Mouse (Mus musculus): Measurements from ENCODE around the gene Eif4e. TPM values are rescaled to one million over a fixed set of nuclear protein-coding genes. Genes with fewer than 3 reads are reported as not detected.
"Not testable (repeated sequence)": the region's sequence is repeated elsewhere in the genome, so short reads cannot be mapped to it uniquely, and the experiment has no call there.

The Eif4e gene
- total RNA-seq, 2 experiments from 2014 or later, result 191 to 202 TPM

DNA sequence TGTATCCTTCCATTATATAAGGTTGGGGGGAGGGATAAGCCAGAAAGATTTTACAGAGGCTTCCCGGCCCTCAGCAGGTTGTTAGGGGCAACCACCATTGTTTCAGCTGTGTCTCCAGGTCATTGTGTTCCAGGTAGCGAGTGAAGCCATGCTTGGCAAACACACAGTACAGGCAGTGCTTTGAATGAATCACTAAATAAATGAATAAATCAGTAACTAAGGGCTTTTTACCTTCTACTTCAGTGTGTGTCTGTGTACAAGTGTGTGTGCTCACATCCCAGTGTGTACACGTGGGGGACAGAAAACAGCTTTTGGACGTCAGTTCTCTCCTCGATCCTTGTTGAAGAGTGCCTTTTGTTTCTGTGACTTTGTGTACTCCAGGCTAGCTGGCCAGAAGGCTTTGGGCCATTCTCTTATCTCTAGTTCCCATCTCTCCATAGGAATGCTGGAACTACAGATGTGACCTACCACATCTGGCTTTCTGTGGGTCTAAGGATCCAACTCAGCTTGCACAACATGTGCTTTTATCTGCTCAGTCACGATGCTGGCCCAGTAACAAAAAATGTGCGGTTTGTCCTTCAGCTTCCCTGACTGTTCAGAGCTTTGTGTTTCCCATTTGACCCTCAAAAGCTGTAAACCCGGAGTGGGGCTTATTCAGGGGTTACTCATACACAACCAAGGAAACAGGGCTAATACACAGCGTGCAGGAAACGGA lies 10.2 kb upstream of the Eif4e start:
- DNase-seq (ENCODE audit: low spot score in 2 of 2), result no peak

DNA sequence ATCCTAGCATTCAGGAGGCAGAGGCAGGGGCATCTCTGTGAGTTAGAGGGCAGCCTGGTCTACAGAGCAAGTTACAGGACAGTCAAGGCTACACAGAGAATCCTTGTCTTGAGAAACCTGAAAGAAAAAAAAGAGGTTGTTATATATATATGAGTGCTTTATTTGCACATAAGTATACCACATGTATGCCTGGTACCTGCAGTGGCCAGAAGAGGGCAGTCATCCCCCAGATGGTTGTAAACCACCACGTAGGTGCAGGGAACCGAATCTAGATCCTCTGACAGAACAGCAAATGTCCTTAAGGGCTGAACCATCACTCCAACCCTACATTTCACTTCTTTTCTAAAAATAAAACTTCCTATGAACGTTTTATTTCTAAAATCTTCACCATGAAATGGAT lies 8.1 kb upstream of the Eif4e start:
- no peak for DNase-seq (ENCODE audit: low spot score in 2 of 2)

DNA sequence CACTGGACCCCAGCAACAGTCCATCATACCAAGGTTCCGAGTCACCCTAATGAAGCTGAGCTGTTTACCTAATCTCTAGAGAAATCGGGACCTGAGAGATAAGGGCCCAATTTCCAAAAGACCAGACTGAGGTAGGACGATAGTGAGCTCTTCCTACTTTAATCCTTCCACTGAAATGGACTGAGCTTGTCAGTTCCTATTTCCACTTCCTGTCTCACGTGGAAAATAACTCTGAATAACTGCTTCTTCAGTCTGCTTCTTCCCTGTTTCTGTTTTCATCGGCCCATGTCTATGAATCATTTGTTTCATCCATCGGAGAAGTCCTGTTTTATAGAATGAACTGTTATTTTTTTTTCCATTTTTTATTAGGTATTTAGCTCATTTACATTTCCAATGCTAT lies 6.8 kb upstream of the Eif4e start:
- DNase-seq (ENCODE audit: low spot score in 2 of 2), result no peak

- DNase-seq (ENCODE audit: low spot score in 2 of 2), result no peak
These were observed 2.0 kb upstream of the Eif4e start for GRCm38 (mm10) chr3:138523956-138524355.

DNA sequence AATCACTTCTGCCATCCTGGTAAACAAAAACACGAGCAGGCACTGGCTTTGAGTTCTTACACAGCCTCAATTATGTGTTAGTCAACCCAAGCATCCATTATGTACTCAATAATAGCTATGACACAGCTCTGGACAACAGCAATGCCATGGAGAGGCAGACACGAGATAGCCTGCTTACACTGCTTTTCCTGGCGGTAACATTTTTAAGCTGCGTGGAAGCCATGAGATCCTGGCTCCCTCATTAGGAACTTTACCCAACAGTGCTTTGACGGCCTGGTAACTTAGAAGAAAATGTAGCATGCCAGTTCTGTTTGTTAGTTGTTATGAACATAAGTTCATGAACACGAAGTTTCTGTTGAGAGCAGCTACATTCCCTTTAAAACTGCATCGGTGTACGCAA lies 485 bp upstream of the Eif4e start:
- DNase-seq (ENCODE audit: low spot score in 2 of 2), result no peak

GRCm38 (mm10) chr3:138526916-138527666 lies 1.1 kb downstream of the Eif4e start:
- DNase-seq (ENCODE audit: low spot score in 2 of 2), result peak; percentile 97 to 99

- DNase-seq (ENCODE audit: low spot score in 2 of 2), result peak in 1 of 2 experiments; percentile 47
These were observed 1.8 kb downstream of the Eif4e start for GRCm38 (mm10) chr3:138527667-138528231.

GRCm38 (mm10) chr3:138528265-138528664 lies 2.3 kb downstream of the Eif4e start:
- DNase-seq (ENCODE audit: low spot score in 2 of 2), result no peak

GRCm38 (mm10) chr3:138530578-138531478 lies 4.8 kb downstream of the Eif4e start:
- DNase-seq (ENCODE audit: low spot score in 2 of 2), result no peak

DNA sequence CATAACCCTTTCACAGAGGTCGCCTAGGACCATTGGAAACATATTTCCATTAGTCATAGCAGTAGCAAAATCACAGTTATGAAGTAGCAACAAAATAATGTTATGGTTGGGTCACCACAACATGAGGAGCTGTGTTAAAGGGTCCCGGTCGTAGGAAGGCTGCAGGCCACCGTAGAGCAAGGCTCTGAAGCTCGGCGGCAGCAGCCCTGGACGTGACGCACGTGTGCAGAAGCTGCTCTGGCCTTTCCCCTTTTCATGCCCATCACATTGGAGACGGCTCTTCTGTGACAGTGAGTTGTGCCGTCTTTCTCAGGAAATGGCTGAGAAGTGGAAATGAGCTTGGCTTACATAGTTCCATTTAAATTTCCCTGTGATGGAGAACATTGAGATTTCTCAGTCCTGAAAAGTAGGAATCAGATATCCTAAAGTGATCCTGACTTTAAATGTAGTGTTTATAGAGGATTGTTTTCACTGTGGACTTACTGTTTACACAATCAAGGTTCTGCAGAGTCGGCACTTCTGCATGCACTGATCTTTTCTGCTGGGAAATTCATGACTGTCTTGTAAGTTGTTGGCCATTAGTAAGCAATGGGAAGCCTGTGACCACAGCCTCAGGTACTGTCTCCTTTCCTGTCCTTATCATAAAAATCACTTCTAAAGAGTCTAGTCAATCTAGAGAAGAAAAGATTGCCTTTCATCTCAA lies 5.7 kb downstream of the Eif4e start:
- DNase-seq (ENCODE audit: low spot score in 2 of 2), result no peak

DNA sequence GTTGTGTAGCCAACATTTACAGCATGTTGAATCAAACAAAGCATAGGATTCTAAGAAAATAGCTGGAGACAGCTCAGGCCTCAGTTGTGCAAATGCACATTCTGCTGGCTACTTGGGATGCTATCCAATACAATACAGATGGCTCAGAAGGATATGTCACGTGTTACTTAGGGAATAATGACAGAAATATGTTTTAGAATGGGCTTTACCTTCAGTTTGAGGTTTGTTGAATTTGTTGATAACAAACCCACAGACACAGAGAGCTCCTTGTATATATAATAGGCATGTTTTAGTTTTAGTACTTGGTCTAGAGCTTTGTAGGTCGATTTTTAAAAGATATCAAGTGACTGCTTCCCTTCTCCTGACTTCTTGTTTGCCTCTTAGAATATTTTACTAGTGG lies 6.8 kb downstream of the Eif4e start:
- DNase-seq (ENCODE audit: low spot score in 2 of 2), result no peak

DNA sequence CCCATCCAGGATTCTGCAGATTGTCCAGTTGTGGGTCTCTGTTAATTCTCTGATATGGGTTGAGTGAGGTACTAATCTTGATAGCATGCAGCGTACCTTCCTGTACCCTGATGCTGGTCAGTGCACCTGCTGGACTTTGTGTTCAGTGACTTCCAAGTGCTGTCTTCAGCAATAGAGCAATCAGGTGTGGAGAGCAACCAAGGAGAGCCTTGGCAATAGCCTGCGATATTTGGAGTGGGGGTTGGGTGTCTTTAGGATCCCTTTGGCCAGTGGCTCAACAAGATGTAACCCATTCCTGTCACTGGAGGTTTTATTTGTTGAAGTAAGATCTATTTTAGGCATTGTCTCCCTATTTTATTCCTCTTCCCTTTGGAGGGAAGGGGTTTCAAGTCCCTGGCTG lies 10.1 kb downstream of the Eif4e start:
- no peak for DNase-seq (ENCODE audit: low spot score in 2 of 2)

GRCm38 (mm10) chr3:138542621-138543020 lies 16.6 kb downstream of the Eif4e start:
- no peak for DNase-seq (ENCODE audit: low spot score in 2 of 2)

DNA sequence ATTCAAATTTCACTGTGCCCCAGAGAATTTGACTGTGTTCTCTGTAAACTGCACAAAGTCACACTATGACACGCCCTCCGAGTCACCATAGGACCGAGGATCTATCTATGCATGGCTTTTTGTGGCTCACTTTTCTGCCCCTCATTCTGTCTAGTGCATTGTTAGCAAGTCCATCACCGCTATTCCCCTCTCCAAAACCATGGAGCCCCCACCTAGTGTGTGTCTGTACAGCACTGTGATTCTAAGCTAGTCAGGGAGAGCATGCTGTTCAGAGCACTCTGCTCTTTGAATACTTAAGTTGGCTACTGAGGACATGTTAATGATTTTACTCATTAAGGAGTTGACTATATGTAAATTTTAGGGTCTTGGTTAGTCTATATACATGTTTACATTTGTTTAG lies 18.1 kb downstream of the Eif4e start:
- no peak for DNase-seq (ENCODE audit: low spot score in 2 of 2)

DNA sequence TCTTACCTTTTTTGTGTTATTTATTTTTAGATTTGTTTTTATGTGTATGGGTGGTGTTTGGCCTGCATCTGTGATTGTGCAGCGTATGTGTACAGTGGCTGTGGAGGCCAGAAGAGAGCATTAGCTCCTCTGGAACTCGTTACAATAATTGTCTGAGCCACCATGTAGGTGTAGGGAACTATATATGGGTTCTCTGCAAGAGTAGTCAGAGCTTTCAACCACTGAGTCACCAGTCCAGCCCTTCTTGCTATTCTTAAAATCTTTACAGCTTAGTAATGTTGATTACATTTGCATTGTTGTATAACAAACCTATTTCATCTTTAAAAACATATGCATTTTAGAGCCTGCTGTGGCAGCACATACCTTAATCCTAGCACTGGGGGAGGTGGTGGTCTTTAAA lies 20.7 kb downstream of the Eif4e start:
- no peak for DNase-seq (ENCODE audit: low spot score in 2 of 2)

DNA sequence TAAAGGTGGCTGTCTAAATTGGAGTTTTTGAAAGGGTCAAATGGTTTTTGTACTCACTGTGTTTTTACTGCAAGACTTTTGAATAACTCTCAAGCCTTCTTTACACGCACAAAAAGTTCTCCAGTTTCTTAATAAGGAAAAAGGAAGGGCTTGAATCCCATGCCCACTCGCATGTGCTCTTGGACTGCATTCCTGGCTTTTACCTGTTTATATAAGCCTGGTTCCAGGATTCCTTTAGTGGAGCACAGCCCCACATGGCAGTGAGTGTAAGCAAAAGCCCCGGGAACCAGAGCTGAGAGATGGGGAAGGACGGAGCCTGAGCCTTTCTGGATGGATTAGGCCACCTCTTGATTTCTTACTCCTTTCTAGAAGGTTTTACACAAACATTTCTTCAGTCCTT lies 23.1 kb downstream of the Eif4e start:
- no peak for DNase-seq (ENCODE audit: low spot score in 2 of 2)

DNA sequence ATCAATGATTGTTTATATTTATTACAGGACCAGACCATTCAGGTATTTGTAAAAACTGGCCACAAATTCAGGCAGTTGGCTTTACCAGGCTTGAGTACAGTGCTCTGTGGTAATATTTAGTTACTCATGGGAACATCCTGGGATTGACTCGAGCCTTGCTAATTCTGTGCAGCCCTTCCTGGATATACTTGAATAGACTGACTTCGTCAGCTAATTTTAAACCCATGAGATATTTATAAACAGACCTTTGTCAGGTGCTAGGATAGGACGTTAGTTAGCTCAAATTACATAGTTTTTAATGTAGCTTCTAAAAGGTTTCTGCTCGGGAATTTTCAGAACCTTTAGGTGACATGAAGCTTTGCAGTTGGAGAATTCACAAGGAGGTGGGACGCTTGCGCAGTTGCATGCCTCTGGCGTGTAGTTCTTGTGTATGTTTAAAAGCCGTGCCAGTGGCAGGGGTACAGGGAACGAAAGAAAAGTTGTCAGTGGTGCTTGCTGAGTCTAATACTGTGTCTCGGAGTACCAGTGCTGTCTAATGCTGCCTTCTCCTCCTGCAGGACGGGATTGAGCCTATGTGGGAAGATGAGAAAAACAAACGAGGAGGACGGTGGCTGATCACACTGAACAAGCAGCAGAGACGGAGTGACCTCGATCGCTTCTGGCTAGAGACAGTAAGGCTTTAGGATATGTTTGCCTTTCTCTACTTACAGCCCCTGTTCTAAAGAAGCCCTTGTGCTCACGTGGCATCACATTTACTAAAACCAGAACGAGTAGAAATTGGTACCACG lies 24.6 kb downstream of the Eif4e start:
- DNase-seq (ENCODE audit: low spot score in 2 of 2), result no peak

GRCm38 (mm10) chr3:138555279-138555678 lies 29.3 kb downstream of the Eif4e start:
- not testable (repeated sequence) for DNase-seq (ENCODE audit: low spot score in 2 of 2)

- DNase-seq (ENCODE audit: low spot score in 2 of 2), result no peak
These were observed 32.5 kb downstream of the Eif4e start for GRCm38 (mm10) chr3:138558529-138558928.

DNA sequence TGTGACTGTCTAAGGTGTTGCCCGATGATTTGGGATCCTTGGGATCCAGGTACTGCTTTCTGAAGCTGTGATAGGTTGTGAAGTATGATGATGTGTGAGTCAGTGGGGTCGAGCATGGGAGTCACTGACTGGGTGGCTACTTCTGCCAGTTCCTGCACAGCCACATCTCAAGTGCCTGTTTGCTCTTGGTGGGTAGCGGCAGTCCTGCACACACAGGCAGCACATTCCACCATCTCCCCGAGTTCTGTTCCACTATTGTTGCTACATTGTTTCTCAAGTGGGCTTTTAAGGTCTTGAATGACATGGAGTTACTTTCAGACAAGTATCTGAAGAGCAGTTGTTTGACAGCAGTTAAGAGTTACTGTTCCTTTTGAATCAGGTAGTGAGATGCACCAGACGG lies 34.3 kb downstream of the Eif4e start:
- DNase-seq (ENCODE audit: low spot score in 2 of 2), result no peak
